Mouse (Mus musculus): ENCODE data around the gene Clcn2.
"Not testable (repeated sequence)": the region's sequence is repeated elsewhere in the genome, so short reads cannot be mapped to it uniquely, and the experiment has no call there.

The Clcn2 gene

GRCm38 (mm10) chr16:20677380-20677779 lies 40.2 kb downstream of the Clcn2 start:
- in situ Hi-C loops (cut with MboI; ENCODE audit: low pct_unique_long_range_greater_than_20kb in 1 of 2, low sequenced_read_pairs in 2 of 2, unreplicated experiment in 1 of 2): no loop called here

GRCm38 (mm10) chr16:20676702-20677101 lies 40.8 kb downstream of the Clcn2 start:
- in situ Hi-C loops (cut with MboI; ENCODE audit: low pct_unique_long_range_greater_than_20kb in 1 of 2, low sequenced_read_pairs in 2 of 2, unreplicated experiment in 1 of 2): no loop called here

- in situ Hi-C loops (cut with MboI; ENCODE audit: low pct_unique_long_range_greater_than_20kb in 1 of 2, low sequenced_read_pairs in 2 of 2, unreplicated experiment in 1 of 2): no loop called here
Measured at GRCm38 (mm10) chr16:20675213-20675612, 42.3 kb downstream of the Clcn2 start.

GRCm38 (mm10) chr16:20673706-20674303 lies 43.7 kb downstream of the Clcn2 start:
- in situ Hi-C loops (cut with MboI; ENCODE audit: low pct_unique_long_range_greater_than_20kb in 1 of 2, low sequenced_read_pairs in 2 of 2, unreplicated experiment in 1 of 2): no loop called here

- in situ Hi-C loops (cut with MboI; ENCODE audit: low pct_unique_long_range_greater_than_20kb in 1 of 2, low sequenced_read_pairs in 2 of 2, unreplicated experiment in 1 of 2): no loop called here
Measured at GRCm38 (mm10) chr16:20672965-20673705, 44.4 kb downstream of the Clcn2 start.

- in situ Hi-C loops (cut with MboI; ENCODE audit: low pct_unique_long_range_greater_than_20kb in 1 of 2, low sequenced_read_pairs in 2 of 2, unreplicated experiment in 1 of 2): no loop called here
Measured at GRCm38 (mm10) chr16:20672500-20672902, 45.0 kb downstream of the Clcn2 start.

GRCm38 (mm10) chr16:20671886-20672285 lies 45.7 kb downstream of the Clcn2 start:
- in situ Hi-C loops (cut with MboI; ENCODE audit: low pct_unique_long_range_greater_than_20kb in 1 of 2, low sequenced_read_pairs in 2 of 2, unreplicated experiment in 1 of 2): no loop called here

- in situ Hi-C loops (cut with MboI; ENCODE audit: low pct_unique_long_range_greater_than_20kb in 1 of 2, low sequenced_read_pairs in 2 of 2, unreplicated experiment in 1 of 2): no loop called here
Measured at GRCm38 (mm10) chr16:20670291-20670690, 47.3 kb downstream of the Clcn2 start.

- in situ Hi-C loops (cut with MboI; ENCODE audit: low pct_unique_long_range_greater_than_20kb in 1 of 2, low sequenced_read_pairs in 2 of 2, unreplicated experiment in 1 of 2): not testable (repeated sequence)
Measured at GRCm38 (mm10) chr16:20668013-20668412, 49.5 kb downstream of the Clcn2 start, which contains the start of gene Eif4g1. TSS of gene Eif4g1 (plus strand) at chr16:20668313.

GRCm38 (mm10) chr16:20657661-20658060 lies 59.9 kb downstream of the Clcn2 start:
- in situ Hi-C loops (cut with MboI; ENCODE audit: low pct_unique_long_range_greater_than_20kb in 1 of 2, low sequenced_read_pairs in 2 of 2, unreplicated experiment in 1 of 2): no loop called here

GRCm38 (mm10) chr16:20653315-20653714 lies 64.2 kb downstream of the Clcn2 start:
- in situ Hi-C loops (cut with MboI; ENCODE audit: low pct_unique_long_range_greater_than_20kb in 1 of 2, low sequenced_read_pairs in 2 of 2, unreplicated experiment in 1 of 2): no loop called here

Measured in mouse embryonic stem cell (cell line).